Mouse (Mus musculus): ENCODE measurements at regions not wholly inside any gene's neighbourhood (a gene's known extent, or its start where the extent isn't known, plus 50 kb on each side); places are given as distances from the start of the nearest gene placed in this dataset.

GRCm38 (mm10) chr16:95203790-95204189, 53.6 kb upstream of the Kcnj15 start:
- no peaks in the 10 kb centered on the region for H3K9me3 ChIP-seq (ENCODE audit: control insufficient read depth, low read length)
- no peak overlapping the region for H3K9ac ChIP-seq
- no peak overlapping the region for H3K4me3 ChIP-seq (replicated peaks; ENCODE audit: low read length)
- no peaks in the 10 kb centered on the region for H3K36me3 ChIP-seq (replicated peaks; ENCODE audit: control insufficient read depth, insufficient read depth)
- no peak for ATAC-seq (ENCODE audit: low FRiP score)
- no peak overlapping the region for H3K27ac ChIP-seq
- no peaks in the 10 kb centered on the region for H3K4me1 ChIP-seq (replicated peaks; ENCODE audit: control insufficient read depth, insufficient read depth, low read length)
- no peak for DNase-seq (ENCODE audit: low spot score)
- no peak overlapping the region for H3K4me2 ChIP-seq (replicated peaks)
- no peaks in the 10 kb centered on the region for H3K27me3 ChIP-seq (ENCODE audit: control insufficient read depth, insufficient read depth, low read length)
- WGBS: 92% methylated on average over 3 of the region's 3 CpGs

- Histone ChIP-seq H3K4me1 (replicated peaks; ENCODE audit: control insufficient read depth, insufficient read depth, low read length) (no peaks in the 10 kb centered on the region), H3K27me3 (ENCODE audit: control insufficient read depth, insufficient read depth, low read length) (no peaks in the 10 kb centered on the region), H3K9me3 (ENCODE audit: control insufficient read depth, low read length) (no peaks in the 10 kb centered on the region), H3K4me2 (replicated peaks) (no peak overlapping the region), H3K27ac (no peak overlapping the region), H3K9ac (no peak overlapping the region), H3K36me3 (replicated peaks; ENCODE audit: control insufficient read depth, insufficient read depth) (no peaks in the 10 kb centered on the region), H3K4me3 (replicated peaks; ENCODE audit: low read length) (no peak overlapping the region)
- WGBS: 95% methylated on average over 6 of the region's 6 CpGs
- ATAC-seq (ENCODE audit: low FRiP score) (no peak), DNase-seq (ENCODE audit: low spot score) (no peak)
Measured at GRCm38 (mm10) chr16:95204507-95204906, 52.9 kb upstream of the Kcnj15 start.

GRCm38 (mm10) chr16:95206445-95206844, 50.9 kb upstream of the Kcnj15 start:
- no peaks in the 10 kb centered on the region for H3K9me3 ChIP-seq (ENCODE audit: control insufficient read depth, low read length)
- no peak overlapping the region for H3K9ac ChIP-seq
- DNase-seq (ENCODE audit: low spot score): no peak
- no peaks in the 10 kb centered on the region for H3K36me3 ChIP-seq (replicated peaks; ENCODE audit: control insufficient read depth, insufficient read depth)
- no peak overlapping the region for H3K4me2 ChIP-seq (replicated peaks)
- H3K27ac ChIP-seq: no peak overlapping the region
- no peaks in the 10 kb centered on the region for H3K27me3 ChIP-seq (ENCODE audit: control insufficient read depth, insufficient read depth, low read length)
- H3K4me1 ChIP-seq (replicated peaks; ENCODE audit: control insufficient read depth, insufficient read depth, low read length): no peaks in the 10 kb centered on the region
- no peak overlapping the region for H3K4me3 ChIP-seq (replicated peaks; ENCODE audit: low read length)
- no peak for ATAC-seq (ENCODE audit: low FRiP score)
- WGBS: 88% methylated on average over 5 of the region's 5 CpGs

- ATAC-seq (ENCODE audit: low FRiP score) (no peak), DNase-seq (ENCODE audit: low spot score) (no peak)
- Histone ChIP-seq H3K4me3 (replicated peaks; ENCODE audit: low read length) (no peak overlapping the region), H3K4me1 (replicated peaks; ENCODE audit: control insufficient read depth, insufficient read depth, low read length) (no peaks in the 10 kb centered on the region), H3K9me3 (ENCODE audit: control insufficient read depth, low read length) (no peaks in the 10 kb centered on the region), H3K4me2 (replicated peaks) (no peak overlapping the region), H3K36me3 (replicated peaks; ENCODE audit: control insufficient read depth, insufficient read depth) (no peaks in the 10 kb centered on the region), H3K27me3 (ENCODE audit: control insufficient read depth, insufficient read depth, low read length) (no peaks in the 10 kb centered on the region), H3K9ac (no peak overlapping the region), H3K27ac (no peak overlapping the region)
- WGBS: 70% methylated on average over 6 of the region's 6 CpGs
Measured at GRCm38 (mm10) chr16:95207547-95207946, 49.8 kb upstream of the Kcnj15 start.

Measured in hindbrain, embryonic 14.5 days (tissue).